Mouse (Mus musculus) adrenal gland, adult (tissue): Measurements from ENCODE around the gene Kcnip1.

Experiments
- DNase-seq, 2 experiments: peaks; one replicate each; pipeline ENCODE4 v3.0.0; 2022 to 2023; ENCODE audit warnings: low spot score in 1 of 2; ENCODE audit not compliant: inconsistent age in 2 of 2

Kcnip1 gene

DNA sequence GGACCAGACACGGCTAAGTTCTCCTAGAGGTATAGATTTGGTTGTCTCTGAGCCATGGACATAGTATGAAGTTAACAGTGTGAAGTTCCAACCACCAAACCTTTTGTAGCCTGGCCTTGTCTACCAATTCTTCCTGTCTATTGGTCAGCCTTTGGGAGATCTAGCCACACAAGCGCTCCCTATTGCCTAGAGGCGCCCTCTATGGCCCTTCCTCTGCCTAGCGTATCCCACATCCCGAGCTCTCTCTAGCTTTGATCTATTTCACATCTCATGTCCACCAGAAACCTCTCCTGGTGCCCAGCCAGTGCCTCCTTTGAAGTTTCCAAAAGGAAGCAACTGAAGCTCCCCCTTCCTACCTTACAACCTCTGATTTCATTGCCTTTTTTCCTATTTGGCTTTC, 147.0 kb downstream of the Kcnip1 start:
- no peak for DNase-seq

DNA sequence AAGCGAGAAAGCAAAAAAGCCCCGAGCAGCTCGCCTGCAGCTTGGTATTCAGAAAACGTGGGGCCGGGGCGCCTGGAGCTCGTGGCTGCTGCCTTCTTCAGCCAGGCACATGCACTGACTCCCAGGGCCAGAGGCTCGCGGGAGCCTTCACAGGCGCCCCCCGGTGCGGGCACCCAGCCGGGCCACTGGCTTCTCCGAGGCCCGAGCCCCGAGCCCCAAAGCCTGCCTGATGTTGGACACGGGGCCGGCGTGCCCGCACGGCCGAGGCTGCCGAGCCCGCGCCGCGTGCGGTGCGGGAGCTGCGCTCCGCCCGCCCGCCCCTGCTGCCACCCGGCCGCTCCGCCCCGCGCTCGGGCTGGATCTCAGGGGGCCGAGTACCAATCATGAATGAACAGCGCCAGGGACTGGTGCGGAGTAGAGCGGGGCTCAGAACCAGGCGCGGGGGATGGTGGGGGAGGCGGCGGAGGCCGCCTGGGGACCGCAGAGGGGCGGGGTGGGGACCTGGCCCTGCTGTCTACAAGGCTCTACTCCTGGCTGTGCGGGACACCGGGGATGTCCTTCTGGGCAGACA, 149.6 kb downstream of the Kcnip1 start:
- peak in 1 of 2 experiments; percentile 45 for DNase-seq

DNA sequence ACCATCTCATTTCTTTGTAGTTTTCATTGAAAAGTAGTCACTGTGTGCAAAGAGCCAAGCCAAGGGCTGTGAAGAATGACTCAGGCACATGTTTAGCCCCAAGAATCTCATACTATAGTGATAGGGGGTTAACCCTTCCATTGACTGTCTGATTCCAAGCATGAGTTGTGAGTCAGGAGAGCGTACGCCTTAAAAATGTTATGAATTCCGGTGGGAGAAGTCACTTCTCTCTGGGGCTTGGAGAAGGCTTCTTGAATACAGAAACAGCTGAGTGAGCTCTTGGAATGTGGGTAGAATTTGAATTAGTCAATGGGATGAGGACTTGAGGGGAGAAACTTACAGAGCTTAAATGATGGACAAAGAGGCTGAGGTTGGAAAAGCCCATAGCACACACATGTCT, 153.9 kb downstream of the Kcnip1 start:
- DNase-seq: no peak

DNA sequence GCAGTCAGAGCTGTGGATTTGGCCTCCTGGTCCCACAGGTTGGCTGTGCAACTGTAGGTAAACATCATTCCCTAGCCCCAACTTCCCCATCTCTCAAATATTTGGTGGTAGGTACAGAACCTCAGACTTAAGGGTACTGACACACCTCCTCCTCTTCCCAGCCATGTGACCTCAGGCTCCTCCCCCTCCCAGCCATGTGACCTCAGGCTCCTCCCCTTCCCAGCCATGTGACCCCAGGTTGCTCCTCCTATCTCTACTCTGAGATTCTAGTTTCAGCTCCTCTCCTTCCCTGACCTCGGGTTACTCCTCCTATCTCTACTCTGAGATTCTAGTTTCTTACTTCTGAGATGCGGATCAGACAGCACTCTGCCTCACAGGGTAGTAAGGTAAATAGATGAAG, 163.2 kb downstream of the Kcnip1 start:
- no peak for DNase-seq

DNA sequence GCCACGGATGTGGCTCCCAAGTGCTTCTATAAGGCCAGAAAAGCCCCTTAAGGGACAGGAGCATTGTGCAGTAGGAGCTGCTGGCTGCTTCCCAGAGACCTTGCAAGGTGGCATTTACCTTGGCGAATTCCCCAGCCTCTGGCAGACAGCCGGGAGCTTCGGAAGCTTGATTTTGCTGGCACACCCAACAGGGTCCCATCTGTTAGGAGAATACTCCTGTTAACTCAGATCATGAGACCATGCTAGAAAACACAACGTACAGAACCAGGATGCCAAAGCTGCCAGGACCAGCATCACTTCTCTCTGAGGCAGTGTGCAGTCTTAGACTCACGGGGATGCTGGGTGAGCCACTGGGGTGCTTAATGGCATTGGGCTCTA, 165.1 kb downstream of the Kcnip1 start:
- peak in 1 of 2 experiments; percentile 54 for DNase-seq

DNA sequence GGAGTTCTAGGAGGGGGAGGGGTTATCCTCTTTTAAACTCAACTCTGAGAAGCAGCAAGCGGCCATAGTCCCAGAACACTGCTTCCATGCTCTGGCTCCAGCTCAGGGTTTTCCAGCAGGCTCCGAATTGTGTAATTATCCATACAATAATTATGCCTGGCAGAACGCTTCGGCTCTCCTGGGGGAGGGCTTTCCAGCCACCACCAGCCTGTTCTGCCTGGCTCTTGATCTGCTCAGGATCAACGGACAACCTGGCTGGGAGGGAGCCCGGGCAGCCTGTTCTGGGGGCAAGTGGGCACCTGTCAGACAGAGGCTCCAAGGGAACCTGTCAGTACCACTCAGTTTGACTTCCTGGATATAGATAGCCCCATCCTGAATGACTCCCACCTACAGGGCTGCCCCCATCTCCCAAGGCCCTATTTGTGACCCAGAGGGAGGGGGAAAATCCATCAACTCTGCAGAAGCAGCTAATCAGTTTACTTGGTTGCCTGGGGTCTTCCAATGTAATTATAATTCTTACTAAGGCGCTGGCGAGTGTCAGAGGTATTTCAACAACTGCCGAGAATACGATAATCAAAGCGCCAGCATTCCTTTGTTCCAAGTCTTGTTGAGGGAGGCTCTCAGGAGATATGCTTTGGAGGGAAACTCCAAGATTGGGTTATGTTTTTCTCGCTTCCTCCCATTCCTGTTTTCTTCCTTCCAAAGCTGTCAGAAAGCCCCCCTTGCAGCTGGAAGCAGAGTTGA, 165.7 kb downstream of the Kcnip1 start:
- peak in 1 of 2 experiments; percentile 32 for DNase-seq

DNA sequence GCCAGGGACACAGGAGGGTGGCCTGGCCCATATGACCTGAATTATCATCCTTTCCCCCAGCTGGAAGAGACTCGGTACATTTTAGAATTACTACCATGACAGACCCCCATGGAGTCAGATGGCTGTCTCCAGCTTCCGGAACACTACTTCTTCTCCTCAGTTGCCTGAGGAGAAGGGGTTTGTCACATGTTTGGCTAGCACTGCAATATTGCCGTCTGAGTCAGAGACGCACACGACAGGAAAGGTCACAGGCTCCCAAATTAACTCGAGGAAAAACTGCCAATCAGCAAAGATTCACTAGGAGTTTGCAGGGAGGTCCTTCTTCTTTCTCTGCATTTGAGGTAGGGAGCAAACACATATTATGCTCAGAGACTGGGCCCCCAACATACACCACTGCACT, 168.2 kb downstream of the Kcnip1 start:
- peak; percentile 42 to 70 for DNase-seq

DNA sequence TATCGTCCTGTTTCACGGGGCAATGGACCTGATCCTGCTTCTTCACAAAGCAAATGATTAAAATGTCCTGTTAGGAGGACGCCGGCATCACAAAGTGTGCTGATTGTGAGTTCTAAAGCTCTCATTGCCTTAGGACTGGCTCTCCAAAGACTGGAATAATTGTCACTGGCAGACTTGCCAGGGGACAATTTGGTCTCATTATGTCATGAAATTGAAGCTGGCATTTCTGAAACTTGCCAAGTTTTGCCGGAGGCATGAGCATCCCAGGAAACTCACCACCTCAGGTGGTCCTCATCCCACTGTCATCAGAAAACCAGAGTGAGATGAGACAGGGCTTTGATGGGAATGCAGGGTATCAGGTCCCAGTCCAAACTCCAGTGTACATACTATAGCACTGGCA, 171.6 kb downstream of the Kcnip1 start:
- no peak for DNase-seq

DNA sequence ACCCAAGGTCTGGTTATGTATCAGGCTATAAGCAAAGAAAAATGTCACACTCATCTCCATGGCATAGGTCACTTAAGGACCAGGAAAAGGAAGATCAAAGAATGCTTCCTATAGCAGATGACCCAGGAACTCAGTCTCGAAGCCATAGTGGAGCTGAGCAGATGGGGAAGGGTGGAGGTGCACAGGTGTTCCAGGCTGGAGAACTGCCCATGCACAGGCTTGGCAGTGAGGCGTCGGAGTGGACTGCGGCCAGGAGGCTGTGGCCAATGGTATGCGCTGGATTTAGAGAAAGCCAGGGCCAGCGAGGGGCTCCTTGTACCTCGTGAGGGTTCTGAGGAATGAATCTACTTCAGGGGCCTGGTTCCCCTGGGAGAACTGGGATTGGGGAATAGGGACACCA, 172.1 kb downstream of the Kcnip1 start:
- DNase-seq: no peak

DNA sequence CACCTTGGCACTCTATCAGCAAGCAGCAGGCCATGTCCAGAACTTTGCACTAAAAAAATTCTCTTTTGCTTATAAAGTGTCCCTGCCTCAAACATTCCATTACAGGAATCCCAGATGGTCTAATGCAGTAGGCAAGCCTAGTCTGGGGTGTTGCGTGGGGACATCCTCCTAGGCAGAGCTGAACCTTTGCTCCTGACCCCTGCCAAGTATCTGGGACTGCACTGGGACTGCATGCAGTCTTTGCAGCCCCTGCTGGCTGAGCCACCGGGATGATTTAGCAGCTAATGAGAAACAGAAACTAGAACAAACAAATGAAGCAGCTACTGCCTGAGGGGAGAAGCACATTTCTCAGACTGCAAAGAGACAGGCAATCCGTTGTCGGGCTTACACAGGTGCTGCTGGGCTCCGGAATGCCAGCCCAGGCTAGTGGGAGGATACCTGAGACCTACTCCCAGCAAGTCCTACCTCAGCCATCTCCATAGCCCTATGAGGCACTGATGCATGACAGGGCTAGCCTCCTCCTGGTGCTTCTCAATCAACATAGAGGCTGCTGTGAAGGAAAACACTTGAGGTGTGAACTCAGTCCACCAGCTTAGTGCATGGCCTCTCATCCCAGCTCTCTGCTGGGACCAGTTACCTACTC, 174.0 kb downstream of the Kcnip1 start:
- DNase-seq: no peak

DNA sequence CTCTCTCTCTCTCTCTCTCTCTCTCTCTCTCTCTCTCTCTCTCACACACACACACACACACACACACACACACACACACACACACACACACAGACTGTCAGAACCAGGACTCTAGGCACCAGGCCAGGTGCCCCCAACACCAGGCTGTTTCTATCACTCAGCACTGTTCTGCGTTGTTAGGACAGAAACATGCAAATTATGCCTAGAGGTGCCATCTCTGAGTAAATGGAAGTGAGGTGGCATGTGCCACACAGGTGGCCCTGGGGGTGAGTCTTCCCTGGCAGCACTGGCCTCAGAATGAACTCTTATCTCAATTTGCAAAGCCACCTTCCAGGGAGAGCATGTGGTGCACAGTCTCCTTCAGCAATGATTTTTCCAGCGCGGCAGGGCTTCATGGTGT, 176.9 kb downstream of the Kcnip1 start:
- no peak for DNase-seq

DNA sequence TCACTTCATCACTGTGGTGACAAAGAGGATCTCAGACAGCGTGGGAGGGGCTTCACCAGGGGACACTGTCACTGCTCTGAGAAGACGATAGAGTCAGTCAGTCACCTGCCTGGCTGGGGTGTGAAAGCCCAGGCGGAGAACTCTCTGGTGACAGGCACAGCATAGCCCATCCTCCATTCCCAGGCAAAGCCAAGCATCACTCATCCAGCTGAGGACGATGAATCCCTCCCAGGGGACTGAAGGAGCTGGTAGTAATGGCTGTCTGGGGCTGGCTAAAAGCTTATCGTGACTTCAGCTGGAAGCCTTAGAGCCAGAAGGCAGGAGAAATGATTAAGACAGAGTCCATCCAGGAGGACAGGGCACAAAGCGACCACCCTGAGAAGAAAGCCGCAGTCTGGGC, 182.8 kb downstream of the Kcnip1 start:
- no peak for DNase-seq

DNA sequence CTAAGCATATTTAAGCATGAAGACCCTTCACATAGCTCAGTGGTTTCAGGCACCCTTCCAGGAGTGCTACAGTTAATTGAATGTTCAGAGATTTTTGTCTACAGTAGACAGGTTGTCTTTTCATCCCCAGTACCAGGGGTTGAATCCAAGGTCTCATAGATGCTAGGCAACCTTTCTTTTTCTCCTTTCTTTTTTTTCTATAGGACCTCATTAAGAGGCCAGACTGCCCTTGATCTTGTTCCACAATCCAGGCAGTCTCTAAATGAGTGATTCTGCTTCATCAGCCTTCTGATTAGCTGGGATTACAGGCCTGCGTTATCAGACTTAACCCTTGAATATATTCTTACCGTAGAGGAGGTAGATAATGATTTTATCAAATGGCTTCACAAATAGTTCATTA, 189.9 kb downstream of the Kcnip1 start:
- no peak for DNase-seq

DNA sequence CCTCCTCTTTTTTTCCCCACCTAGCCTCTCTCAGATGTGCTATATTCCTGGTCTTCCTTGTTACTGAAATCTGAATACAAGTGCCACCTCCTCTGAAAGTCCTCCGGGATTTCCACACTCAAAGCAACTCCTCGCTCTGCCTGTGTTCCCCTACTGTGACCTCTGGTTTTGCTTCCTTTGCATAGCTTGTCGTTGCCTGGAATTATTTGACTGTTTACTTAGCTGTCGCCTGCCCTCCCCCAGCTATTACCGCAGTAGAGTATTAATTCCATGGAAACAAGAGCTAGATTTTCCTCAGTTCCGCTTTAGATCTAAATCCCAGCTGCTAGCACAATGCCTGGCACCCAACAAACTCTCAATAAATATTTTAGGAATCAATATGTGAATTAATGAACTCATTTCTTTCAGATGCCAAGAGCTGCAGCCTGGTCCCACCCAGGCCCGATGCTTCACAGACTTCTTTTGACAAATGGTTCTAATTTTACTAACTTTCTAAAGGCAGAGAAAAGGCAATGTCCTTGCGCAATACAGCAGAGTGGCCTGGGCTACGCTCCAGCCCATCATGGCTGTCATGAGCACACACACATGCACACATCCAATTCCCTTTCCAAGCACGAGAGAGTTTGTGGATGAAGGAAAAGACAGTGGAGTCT, 192.4 kb downstream of the Kcnip1 start:
- DNase-seq: no peak

DNA sequence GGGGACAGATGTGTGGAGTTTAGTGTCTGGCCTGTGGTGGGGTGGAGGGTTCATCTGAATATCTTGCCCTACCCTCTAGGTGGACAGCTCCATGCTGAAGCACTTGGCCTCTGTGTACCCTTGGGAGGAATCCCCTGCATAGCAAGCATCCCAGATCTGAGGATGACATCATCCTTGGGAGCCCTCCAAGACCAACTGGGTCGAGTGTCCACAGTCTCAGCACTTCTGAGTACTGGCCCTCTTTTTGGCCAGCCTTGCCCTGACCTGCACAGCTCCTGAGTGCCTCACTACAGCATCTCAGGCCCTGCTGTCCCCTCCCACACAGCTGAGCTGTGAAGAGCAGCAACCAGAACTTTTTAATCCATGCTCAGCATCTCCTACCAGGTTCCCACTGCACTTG, 193.0 kb downstream of the Kcnip1 start:
- no peak for DNase-seq

DNA sequence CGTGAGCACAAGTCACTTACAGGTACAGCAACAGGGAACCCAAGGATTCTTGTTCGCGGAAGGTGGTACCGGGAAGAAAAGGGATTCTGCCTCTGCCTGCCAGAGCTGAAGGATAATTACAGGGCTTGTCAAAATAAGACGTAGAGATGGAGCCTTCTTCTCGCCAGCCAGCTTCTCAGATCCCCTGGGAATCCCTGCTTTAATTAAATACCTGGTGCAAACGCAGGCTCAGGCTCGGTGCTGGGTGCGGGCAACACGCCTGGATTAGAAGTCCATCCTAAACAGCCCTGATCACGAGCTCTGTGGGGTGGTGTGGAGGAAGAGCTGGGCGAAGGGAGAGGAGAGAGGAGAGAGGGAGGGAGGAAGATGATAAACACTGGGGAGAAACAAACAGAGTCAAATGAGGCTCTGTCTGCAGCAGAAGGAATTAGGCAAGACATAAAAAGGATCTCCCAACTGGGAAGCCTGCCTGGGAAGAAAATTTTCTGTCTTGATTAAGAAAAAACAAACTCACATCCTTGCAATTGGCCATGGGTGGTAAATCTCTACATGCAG, 194.8 kb downstream of the Kcnip1 start:
- DNase-seq: no peak

DNA sequence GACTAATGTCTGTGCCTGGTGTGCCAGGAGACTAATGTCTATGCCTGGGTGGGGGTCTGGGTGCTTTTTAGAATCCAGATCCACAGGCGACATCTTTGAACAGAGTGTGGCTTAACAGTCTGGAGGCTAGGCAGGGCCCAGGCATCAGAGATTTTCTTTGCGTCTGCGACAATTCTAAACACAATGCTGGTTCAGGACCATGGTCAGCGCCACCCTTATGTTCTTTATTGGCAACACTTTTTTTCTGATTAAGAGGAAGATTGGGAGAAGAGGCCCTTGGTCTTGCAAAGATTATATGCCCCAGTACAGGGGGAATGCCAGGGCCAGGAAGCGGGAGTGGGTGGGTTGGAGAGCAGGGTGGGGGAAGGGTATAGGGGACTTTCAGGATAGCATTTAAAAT, 205.6 kb downstream of the Kcnip1 start:
- peak; percentile 14 to 75 for DNase-seq

DNA sequence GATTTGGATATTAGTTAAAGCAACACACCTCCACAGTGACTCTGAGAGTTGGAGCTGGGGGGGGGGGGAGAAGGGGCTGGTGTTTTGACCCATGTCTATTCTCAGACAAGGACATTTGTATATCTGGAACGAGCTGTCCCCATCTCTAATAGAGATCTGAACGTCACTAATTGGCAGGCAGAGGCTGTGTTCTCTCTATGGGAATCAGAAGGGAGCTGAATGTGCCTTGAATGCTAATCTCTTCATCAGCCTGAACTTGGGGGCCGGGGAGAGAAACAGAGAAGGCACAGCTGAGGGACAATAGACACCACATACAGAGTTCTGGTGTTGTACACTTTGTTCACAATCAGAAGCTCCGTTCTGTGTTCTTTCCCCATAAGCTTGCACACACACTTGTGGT, 206.4 kb downstream of the Kcnip1 start:
- no peak for DNase-seq

DNA sequence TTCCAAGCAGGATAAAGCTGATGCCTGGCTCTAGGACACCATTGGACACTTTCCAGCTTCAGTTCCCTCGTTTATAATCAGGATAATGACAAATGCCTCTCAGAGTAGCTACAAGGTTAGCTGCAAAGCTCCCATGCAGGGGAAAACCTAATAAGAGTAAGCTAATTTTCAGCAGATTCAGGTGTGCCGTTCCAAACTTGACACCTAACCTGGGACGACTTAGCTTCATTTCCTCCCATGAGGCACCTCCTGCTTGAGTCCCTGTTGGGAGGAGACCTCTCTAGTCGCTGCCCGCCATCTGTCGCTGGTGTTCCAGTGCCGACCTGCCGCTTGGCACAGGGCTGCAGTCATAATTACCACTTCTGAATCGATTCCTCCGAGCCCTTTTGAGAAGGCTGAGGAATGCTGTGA, 211.4 kb downstream of the Kcnip1 start:
- peak in 1 of 2 experiments; percentile 41 for DNase-seq

DNA sequence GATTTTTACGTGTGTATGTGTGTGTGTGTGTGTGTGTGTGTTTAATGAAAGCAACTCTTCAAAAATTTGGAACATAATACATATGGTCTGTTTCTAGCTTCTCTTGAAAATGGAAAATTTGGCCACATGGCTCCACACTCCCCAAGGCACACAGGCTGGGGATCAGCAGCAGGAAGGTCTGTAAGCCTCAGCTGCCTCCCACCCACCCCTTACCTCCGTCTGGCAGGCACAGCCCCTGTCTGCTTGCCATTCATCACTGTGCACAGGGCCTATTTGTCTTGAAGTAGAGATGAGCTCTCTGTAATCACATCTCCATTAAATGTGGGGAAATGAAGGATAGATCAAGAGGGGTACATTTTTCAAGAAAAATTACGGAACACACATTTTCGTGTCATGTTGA, 212.7 kb downstream of the Kcnip1 start:
- no peak for DNase-seq

DNA sequence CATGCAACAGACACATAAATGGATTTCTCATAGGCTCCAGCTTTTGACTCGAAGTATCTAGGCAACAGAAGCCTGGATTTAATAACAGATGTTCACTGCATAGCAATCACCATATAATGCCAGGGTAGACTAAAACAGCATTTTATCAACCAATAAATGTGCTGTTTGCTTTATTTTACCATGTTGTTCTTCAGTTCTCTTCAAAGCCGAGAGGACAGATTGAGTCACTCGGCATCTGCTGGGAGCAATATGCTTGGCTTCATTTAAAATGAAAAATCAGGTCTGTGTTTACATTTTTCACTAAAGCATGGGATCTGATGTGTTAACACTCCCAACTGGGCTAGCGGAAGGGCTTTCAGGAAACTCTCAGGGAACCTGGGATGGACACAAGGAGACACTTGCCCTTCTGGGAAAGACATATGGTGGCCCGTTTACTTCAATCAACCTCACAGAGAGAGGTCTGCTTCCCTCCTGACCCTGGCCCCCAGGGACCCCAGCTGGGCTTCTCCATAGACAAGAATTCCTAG, 220.3 kb downstream of the Kcnip1 start:
- no peak for DNase-seq
